Mouse (Mus musculus) left cerebral cortex, postnatal 36 days (tissue): Measurements from ENCODE around the gene Prl6a1. TPM values are rescaled to one million over a fixed set of nuclear protein-coding genes. Genes with fewer than 3 reads are reported as not detected.

Source experiments
- DNase-seq, 2 experiments: peaks; one replicate each; pipeline ENCODE4 v3.0.0; 2021 to 2022; ENCODE audit warnings: low spot score in 2 of 2, mixed read lengths in 1 of 2
- intact Hi-C: fragments of 180-260 bp; cut with DNase I; formaldehyde crosslinking; loops from one replicate; pipeline ENCODE4 v1.15.1; 2025
- total RNA-seq, 2 experiments: library from RNA; stranded (reverse); gene quantifications; 2 replicates each; pipeline ENCODE4 v1.2.3; 2021

Gene Prl6a1
- total RNA-seq = not detected

DNA sequence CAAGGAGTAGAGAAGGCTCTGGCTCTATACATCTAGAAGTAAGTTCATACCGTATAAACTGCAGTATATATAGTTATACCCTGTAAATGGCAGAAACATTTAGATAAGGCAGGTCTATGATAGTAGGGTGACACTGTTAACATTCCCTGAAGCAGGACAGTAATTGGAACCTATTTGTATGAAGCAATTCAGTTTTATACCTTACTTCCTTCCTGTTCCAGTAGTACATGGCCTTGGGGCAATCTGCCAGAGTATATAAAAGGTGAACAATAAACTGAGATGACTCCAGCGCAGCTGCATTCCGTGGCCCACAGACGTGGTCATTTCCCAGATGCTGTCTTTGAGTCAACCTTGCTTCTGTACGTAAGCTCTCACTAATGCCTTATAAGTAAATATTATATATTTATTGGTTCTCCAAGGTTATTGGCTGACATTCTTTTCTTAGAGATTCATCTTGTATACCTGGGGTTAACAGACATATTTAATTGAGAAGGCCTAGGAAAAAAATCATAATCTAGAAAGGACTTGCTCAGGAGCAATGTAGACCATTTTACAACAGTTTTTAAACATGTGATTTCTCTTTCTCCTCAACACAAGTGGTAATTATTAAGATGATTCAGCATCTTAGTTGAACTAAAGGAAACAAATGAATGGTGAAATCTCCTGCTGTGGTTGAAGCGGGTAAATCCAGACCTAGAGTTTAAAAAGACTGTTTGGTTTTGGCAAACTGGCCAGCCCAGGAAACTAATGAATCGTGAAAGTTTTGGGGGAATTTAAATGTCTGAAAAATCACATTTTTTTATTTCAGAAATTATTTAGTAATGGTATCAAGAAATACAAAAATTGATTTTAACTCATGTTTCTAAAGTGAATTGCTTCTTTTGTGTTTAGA lies at the start of gene Prl6a1:
Prl6a1 (plus strand) TSS at position 294 of the 892 bp plus-strand sequence.
- intact Hi-C loops = no loop called here
- DNase-seq = no peak

DNA sequence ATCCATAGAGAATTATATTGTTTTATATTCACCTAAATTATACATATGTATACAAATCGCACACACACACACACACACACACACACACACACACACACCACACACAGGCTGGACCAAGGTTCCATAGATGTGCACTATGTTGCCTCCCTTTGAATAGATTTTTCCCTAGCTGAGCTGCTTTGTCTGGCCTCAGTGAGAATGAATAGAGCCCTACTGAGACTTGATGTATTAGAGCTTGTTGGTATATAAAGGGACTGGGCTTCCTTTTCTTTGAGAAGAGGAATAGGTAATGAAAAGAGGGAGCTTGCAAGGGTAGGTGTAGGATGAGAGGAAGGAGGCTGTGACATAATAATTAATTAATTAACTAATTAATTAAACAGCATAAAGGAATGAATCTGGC lies 22.6 kb downstream of the Prl6a1 start:
- intact Hi-C loops = no loop called here
- DNase-seq = no peak

DNA sequence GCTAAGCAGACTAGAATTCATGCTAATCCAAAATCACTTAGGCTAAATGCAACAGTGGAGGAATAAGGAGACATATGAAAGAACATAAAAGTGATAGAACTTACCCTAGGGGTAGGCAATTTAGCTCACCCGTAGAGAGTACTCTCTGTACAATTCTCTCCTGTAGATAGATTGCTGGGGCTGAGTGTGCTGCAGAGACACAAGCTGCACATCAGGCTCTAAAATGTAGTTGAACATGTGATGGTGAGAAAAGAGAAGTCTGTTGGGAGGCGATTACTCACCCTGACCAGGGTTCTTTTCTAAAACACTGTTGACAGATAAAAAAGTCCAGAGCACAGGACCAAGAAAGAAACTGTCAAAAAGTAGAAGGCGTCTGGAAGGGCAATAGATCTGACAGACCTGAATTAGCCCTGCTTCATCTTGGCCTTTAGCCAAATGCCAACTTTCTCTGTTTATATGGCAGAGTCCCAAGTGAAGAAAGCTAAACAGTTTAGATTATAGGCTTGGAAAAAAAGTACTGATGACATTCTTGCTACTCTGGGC lies 30.4 kb downstream of the Prl6a1 start:
- intact Hi-C loops = no loop called here
- DNase-seq = no peak

DNA sequence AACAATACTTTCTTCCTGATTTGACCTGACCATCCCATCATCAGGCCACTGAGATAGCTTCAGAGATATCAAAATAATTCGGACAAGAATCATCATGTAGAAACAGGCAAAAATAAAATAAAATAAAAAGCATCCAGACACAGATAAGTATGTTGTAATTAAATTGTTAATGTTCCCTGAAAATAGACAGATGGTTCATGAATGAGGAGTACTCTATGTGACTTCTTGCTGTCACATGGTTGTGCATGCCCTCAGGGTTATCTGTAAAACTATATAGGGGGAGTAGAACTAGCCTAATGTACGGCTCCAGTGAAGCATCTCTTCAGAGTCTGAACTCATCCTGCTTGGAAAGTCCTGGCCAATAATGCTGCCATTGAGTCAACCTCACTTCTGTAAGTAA lies 32.9 kb downstream of the Prl6a1 start, which contains the start of gene Prl8a2:
Prl8a2 (plus strand) TSS at position 301 of the 400 bp plus-strand sequence.
- intact Hi-C loops = no loop called here
- DNase-seq = no peak

Other genes with a start within 250 kb of the Prl6a1 start
- gene Prl3d1, start 218.4 kb upstream of the Prl6a1 start, total RNA-seq = not detected
- not detected for gene Prl3d2, start 190.9 kb upstream of the Prl6a1 start, total RNA-seq
- gene Prl3d3, start 155.8 kb upstream of the Prl6a1 start, total RNA-seq = not detected
- not detected for gene Prl3c1, start 116.0 kb upstream of the Prl6a1 start, total RNA-seq
- gene Prl3b1, start 70.8 kb upstream of the Prl6a1 start, total RNA-seq = not detected
- gene Prl3a1, start 53.2 kb upstream of the Prl6a1 start, total RNA-seq = not detected
- gene Prl8a2, start 33.0 kb downstream of the Prl6a1 start, total RNA-seq = not detected
- not detected for gene Prl2b1, start 78.2 kb downstream of the Prl6a1 start, total RNA-seq
- gene Prl8a6, start 126.1 kb downstream of the Prl6a1 start, total RNA-seq = not detected
- not detected for gene Prl8a8, start 200.6 kb downstream of the Prl6a1 start, total RNA-seq